Comparison of ENCODE assay signal across 8 mouse cellular contexts in the genomic region with DNA sequence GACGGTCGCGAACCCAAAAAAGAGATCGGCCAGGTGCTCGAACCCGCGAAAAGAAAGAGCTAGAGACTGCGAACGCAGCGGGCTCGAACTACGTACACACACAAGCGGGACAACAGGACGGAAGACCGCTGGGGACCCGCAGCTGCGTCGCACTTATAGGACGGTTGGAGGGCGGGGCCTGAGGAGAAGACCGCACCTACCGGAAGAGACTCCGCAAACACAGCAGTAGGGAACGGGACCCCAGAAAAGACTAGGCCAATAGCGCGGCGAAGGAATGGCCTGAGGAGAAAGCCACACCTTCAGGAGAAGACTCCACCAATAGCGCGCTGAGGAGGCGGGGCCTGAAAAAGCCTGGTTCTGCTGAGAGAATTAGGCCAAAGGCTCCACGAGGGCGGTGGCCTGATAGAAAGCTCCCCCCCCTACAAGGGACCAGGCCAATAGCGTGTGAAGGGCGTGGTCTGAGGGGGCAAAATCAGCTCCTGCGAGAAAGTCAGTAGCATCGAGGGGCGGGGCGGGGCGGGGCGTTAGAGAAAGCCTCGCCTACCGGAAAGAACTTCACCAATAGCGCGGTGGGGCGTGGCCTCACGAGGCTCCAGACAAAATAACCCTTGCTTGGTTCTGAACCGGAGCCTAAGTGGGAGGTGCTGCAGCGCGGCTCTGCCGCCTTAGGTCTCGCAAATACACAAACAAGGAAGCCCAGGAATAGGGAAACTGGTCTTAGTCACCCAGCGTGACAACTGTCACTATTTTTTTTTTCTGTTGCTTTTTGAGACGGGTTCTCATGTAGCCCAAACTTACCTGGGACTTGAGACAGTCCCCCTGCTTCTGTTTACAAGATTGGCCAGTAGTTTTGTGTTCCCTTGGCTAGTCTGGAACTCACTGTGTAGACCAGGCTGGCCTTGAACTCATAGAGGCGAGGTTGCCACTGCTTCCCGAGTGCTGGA. TPM values are rescaled to one million over a fixed set of nuclear protein-coding genes. Genes with fewer than 3 reads are reported as not detected.
DNase-seq lines count a peak whose midpoint lies in the region; ATAC-seq lines count a peak whose summit lies in the region.

TSS of gene Arrdc2 (minus strand) at position 313 of the 944 bp plus-strand sequence.

- peak; percentile 99 to 100 for DNase-seq in adrenal gland, adult (ENCODE audit: inconsistent age in 2 of 2, low spot score in 1 of 2)
- DNase-seq in embryo, embryonic 10.5 days (ENCODE audit: low spot score): peak; percentile 100
- DNase-seq in gastrocnemius, postnatal 14 days: peak; percentile 100
- DNase-seq in left cerebral cortex, postnatal 10 days (ENCODE audit: extremely low spot score in 1 of 2, low spot score in 2 of 2): peak; percentile 99 to 100
- peak; percentile 97 for DNase-seq in right cerebral cortex, postnatal 25 days
- peak; percentile 99 for DNase-seq in urinary bladder, postnatal 4 days (ENCODE audit: low spot score in 2 of 2)

- intact Hi-C loops in gastrocnemius, postnatal 14 days (cut with DNase I; ENCODE audit: low total_unique reads): loop anchor here (5.0 kb wide), 1 partner anchor 117 kb away; the partner anchor contains the start of gene Pde4c
- intact Hi-C loops in left cerebral cortex, postnatal 10 days (cut with DNase I): loop anchor here (2.0 to 5.0 kb wide), 4 partner anchors 17 to 117 kb away; partner anchors contain the start of genes Mpv17l2 and Pde4c

- peak; percentile 87 for ATAC-seq in inflammation-experienced regulatory T-cells, adult 6 months
- ATAC-seq in megakaryocyte-erythroid progenitor cell, adult 5-6 weeks (replicated peaks; ENCODE audit: low FRiP score, low TSS enrichment, poor library complexity, severe bottlenecking): peak; percentile 85

RNA-seq across cellular contexts. Expression of gene Arrdc2, which starts in this region (rescaled TPM):
- total RNA-seq in gastrocnemius, postnatal 14 days (2021): 10 to 100 TPM in 1 of 2 experiments, 1 to 10 TPM in 1; 4.8 to 71.3 TPM
- 1 to 10 TPM; 1.9 to 7.8 (median 3.7) TPM for polyA plus RNA-seq in inflammation-experienced regulatory T-cells, adult 6 months (2017; shearing (Covaris generic))
- 10 to 100 TPM; 12.9 to 21.2 TPM for total RNA-seq in left cerebral cortex, postnatal 10 days (2021)
- 27.6 and 29.1 TPM in 2 replicates for total RNA-seq in megakaryocyte-erythroid progenitor cell, adult 5-6 weeks (2014; fragmentation: Nextera tagmentation)
- total RNA-seq in megakaryocyte-erythroid progenitor cell, adult 5-6 weeks (2017): 8.0 and 11.8 TPM in 2 replicates

Comparison
In these comparisons a context has a peak if more than half of its experiments do, and no peak if none do; other contexts are left out.
1. Peak in every context shown above with its lines: DNase-seq and ATAC-seq.